Mouse (Mus musculus): ENCODE data around the gene Nsmce4a.

DNA sequence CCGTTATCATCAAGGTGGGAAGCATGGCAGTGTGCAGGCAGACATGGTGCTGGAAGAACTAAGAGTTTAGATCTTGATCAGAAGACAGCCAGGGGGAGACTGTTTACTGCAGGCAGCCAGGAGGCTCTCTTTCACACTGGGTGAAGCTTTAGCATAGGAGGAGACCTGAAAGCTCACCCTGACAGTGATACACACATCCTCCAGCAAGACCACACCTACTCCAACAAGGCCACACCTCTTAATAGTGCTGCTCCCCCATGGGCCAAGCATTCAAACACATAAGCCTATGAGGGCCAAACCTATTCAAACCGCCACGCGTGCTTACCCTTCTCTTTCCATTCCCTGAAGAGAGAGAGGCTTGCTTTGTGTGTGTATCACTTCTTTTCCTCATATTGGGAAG, 9.6 kb downstream of the Nsmce4a start:
- no peak for TF ChIP-seq FLI1 (IDR thresholded peaks at IDR 0.05; ENCODE audit: low read length)
- no peak for TF ChIP-seq GATA1 (IDR thresholded peaks at IDR 0.05; ENCODE audit: borderline replicate concordance, low read length)
